Mouse (Mus musculus): Measurements from ENCODE around the gene Ttc22. TPM values are rescaled to one million over a fixed set of nuclear protein-coding genes. Genes with fewer than 3 reads are reported as not detected.
A peak's percentile ranks its signal among the peaks of the same experiment; 100 is the strongest.

Gene Ttc22
- polyA plus RNA-seq, 1 experiment from 2014 or later: not detected

GRCm38 (mm10) chr4:106630333-106631220 is 8.3 kb downstream of the Ttc22 start:
- DNase-seq (peak; percentile 64), ATAC-seq (no peak)
- no peak overlapping the region for H3K4me2 ChIP-seq (ENCODE audit: low read depth, low read length)
- H3K36me3 ChIP-seq (replicated peaks; ENCODE audit: insufficient read depth, low read length): no peaks in the 10 kb centered on the region
- H3K4me3 ChIP-seq (ENCODE audit: low read depth, low read length): no peak overlapping the region
- H3K9me3 ChIP-seq (ENCODE audit: low read length): no peaks in the 10 kb centered on the region
- WGBS (ENCODE audit: insufficient replicate concordance): 43% methylated on average over 14 of the region's 14 CpGs
- TF ChIP-seq CTCF (IDR thresholded peaks at IDR 0.05; ENCODE audit: low read depth): peak; percentile 87
- no peak for TF ChIP-seq EP300 (IDR thresholded peaks at IDR 0.05; ENCODE audit: low read depth)
- H3K4me1 ChIP-seq (ENCODE audit: insufficient read depth): no peaks in the 10 kb centered on the region
- no peak overlapping the region for H3K9ac ChIP-seq (replicated peaks)
- no peak overlapping the region for H3K27ac ChIP-seq (ENCODE audit: low read depth)
- H3K27me3 ChIP-seq (ENCODE audit: insufficient read depth, low read length): no peaks in the 10 kb centered on the region

- Histone ChIP-seq H3K9ac (replicated peaks) (no peak overlapping the region), H3K27ac (ENCODE audit: low read depth) (no peak overlapping the region), H3K4me1 (ENCODE audit: insufficient read depth) (no peaks in the 10 kb centered on the region), H3K4me3 (ENCODE audit: low read depth, low read length) (no peak overlapping the region), H3K27me3 (ENCODE audit: insufficient read depth, low read length) (no peaks in the 10 kb centered on the region), H3K9me3 (ENCODE audit: low read length) (no peaks in the 10 kb centered on the region), H3K36me3 (replicated peaks; ENCODE audit: insufficient read depth, low read length) (no peaks in the 10 kb centered on the region), H3K4me2 (ENCODE audit: low read depth, low read length) (no peak overlapping the region)
- ATAC-seq (no peak), DNase-seq (no peak)
- 38% methylated on average over 2 of the region's 3 CpGs for WGBS (ENCODE audit: insufficient replicate concordance)
- TF ChIP-seq EP300 (IDR thresholded peaks at IDR 0.05; ENCODE audit: low read depth) (no peak), CTCF (IDR thresholded peaks at IDR 0.05; ENCODE audit: low read depth) (no peak)
These were observed 10.1 kb downstream of the Ttc22 start for GRCm38 (mm10) chr4:106632313-106632712.

- H3K36me3 ChIP-seq (replicated peaks; ENCODE audit: insufficient read depth, low read length): no peaks in the 10 kb centered on the region
- no peaks in the 10 kb centered on the region for H3K4me1 ChIP-seq (ENCODE audit: insufficient read depth)
- ATAC-seq (no peak), DNase-seq (no peak)
- H3K4me3 ChIP-seq (ENCODE audit: low read depth, low read length): no peak overlapping the region
- no peaks in the 10 kb centered on the region for H3K27me3 ChIP-seq (ENCODE audit: insufficient read depth, low read length)
- H3K9me3 ChIP-seq (ENCODE audit: low read length): no peaks in the 10 kb centered on the region
- TF ChIP-seq CTCF (IDR thresholded peaks at IDR 0.05; ENCODE audit: low read depth) (no peak), EP300 (IDR thresholded peaks at IDR 0.05; ENCODE audit: low read depth) (no peak)
- no peak overlapping the region for H3K9ac ChIP-seq (replicated peaks)
- H3K4me2 ChIP-seq (ENCODE audit: low read depth, low read length): no peak overlapping the region
- WGBS (ENCODE audit: insufficient replicate concordance): 46% methylated on average over 8 of the region's 8 CpGs
- no peak overlapping the region for H3K27ac ChIP-seq (ENCODE audit: low read depth)
These were observed 11.3 kb downstream of the Ttc22 start for GRCm38 (mm10) chr4:106633281-106634085.

- Histone ChIP-seq H3K27me3 (ENCODE audit: insufficient read depth, low read length) (no peaks in the 10 kb centered on the region), H3K9me3 (ENCODE audit: low read length) (no peaks in the 10 kb centered on the region), H3K36me3 (replicated peaks; ENCODE audit: insufficient read depth, low read length) (no peaks in the 10 kb centered on the region), H3K27ac (ENCODE audit: low read depth) (no peak overlapping the region), H3K4me1 (ENCODE audit: insufficient read depth) (no peaks in the 10 kb centered on the region), H3K4me3 (ENCODE audit: low read depth, low read length) (no peak overlapping the region), H3K9ac (replicated peaks) (no peak overlapping the region), H3K4me2 (ENCODE audit: low read depth, low read length) (no peak overlapping the region)
- 55% methylated on average over 5 of the region's 9 CpGs for WGBS (ENCODE audit: insufficient replicate concordance)
- ATAC-seq (no peak), DNase-seq (no peak)
- TF ChIP-seq EP300 (IDR thresholded peaks at IDR 0.05; ENCODE audit: low read depth) (no peak), CTCF (IDR thresholded peaks at IDR 0.05; ENCODE audit: low read depth) (no peak)
These were observed 11.9 kb downstream of the Ttc22 start for GRCm38 (mm10) chr4:106634086-106634479.

- no peaks in the 10 kb centered on the region for H3K9me3 ChIP-seq (ENCODE audit: low read length)
- ATAC-seq (no peak), DNase-seq (no peak)
- no peak overlapping the region for H3K4me3 ChIP-seq (ENCODE audit: low read depth, low read length)
- H3K27me3 ChIP-seq (ENCODE audit: insufficient read depth, low read length): no peaks in the 10 kb centered on the region
- TF ChIP-seq EP300 (IDR thresholded peaks at IDR 0.05; ENCODE audit: low read depth) (no peak), CTCF (IDR thresholded peaks at IDR 0.05; ENCODE audit: low read depth) (no peak)
- H3K9ac ChIP-seq (replicated peaks): no peak overlapping the region
- no peak overlapping the region for H3K27ac ChIP-seq (ENCODE audit: low read depth)
- H3K36me3 ChIP-seq (replicated peaks; ENCODE audit: insufficient read depth, low read length): no peaks in the 10 kb centered on the region
- peaks cover 3% of the 10 kb centered on the region; the same call in 1 of the 2 replicates for H3K4me1 ChIP-seq (ENCODE audit: insufficient read depth)
- H3K4me2 ChIP-seq (ENCODE audit: low read depth, low read length): no peak overlapping the region
- WGBS (ENCODE audit: insufficient replicate concordance): 21% methylated on average over 8 of the region's 8 CpGs
These were observed 21.4 kb downstream of the Ttc22 start for GRCm38 (mm10) chr4:106643483-106644217.

Measured in liver, postnatal 0 days (tissue).